Mouse (Mus musculus) kidney, postnatal 0 days (tissue): ENCODE results near the gene Gm20826. TPM values are rescaled to one million over a fixed set of nuclear protein-coding genes. Genes with fewer than 3 reads are reported as not detected.
"Not testable (repeated sequence)": the region's sequence is repeated elsewhere in the genome, so short reads cannot be mapped to it uniquely, and the experiment has no call there.

Source experiments
- ATAC-seq: fragments of 200-750 bp; cut with Nextera tagmentation; replicated peaks from 2 replicates; pipeline ENCODE4 v1.8.0; 2017; ENCODE audit warnings: low read depth, moderate number of reproducible peaks, moderate TSS enrichment, moderate library complexity; ENCODE audit not compliant: low FRiP score
- DNase-seq: peaks from one replicate; pipeline ENCODE4 v3.0.0-alpha.2; 2016; ENCODE audit warnings: low spot score
- H3K27ac ChIP-seq: fragments of 300-500 bp; sonication (generic); 2 replicates; pipeline ENCODE4 v1.5.1; 2014; ENCODE audit warnings: mild to moderate bottlenecking
- H3K27me3 ChIP-seq: fragments of 300-500 bp; sonication (generic); 2 replicates; pipeline ENCODE4 v1.6.1; 2014; ENCODE audit warnings: low read length, mixed read lengths; ENCODE audit not compliant: insufficient read depth
- H3K36me3 ChIP-seq: fragments of 300-500 bp; sonication (generic); 2 replicates; pipeline ENCODE4 v1.6.1; 2014; ENCODE audit warnings: low read length, mixed read lengths; ENCODE audit not compliant: insufficient read depth
- H3K4me1 ChIP-seq: fragments of 300-500 bp; sonication (generic); replicated peaks from 2 replicates; pipeline ENCODE4 v1.6.1; 2014; ENCODE audit warnings: antibody characterized with exemption, low read length, mixed read lengths; ENCODE audit not compliant: insufficient read depth
- H3K4me2 ChIP-seq: fragments of 300-500 bp; sonication (generic); 2 replicates; pipeline ENCODE4 v1.6.1; 2014; ENCODE audit warnings: mild to moderate bottlenecking, low read length, moderate library complexity, mixed read lengths
- H3K4me3 ChIP-seq: fragments of 300-500 bp; sonication (generic); replicated peaks from 2 replicates; pipeline ENCODE4 v1.5.1; 2014; ENCODE audit warnings: low read depth, low read length
- H3K9ac ChIP-seq: fragments of 300-500 bp; sonication (generic); 2 replicates; pipeline ENCODE4 v1.6.1; 2014; ENCODE audit warnings: low read depth, low read length
- H3K9me3 ChIP-seq: fragments of 300-500 bp; sonication (generic); replicated peaks from 2 replicates; pipeline ENCODE4 v1.6.1; 2016; ENCODE audit warnings: low read length, inconsistent platforms, mixed read lengths
- WGBS: fragments of 180-500 bp; shearing (Covaris S2); extraction: QIAGEN DNeasy Blood & Tissue Kit; methylation state at CpG from one replicate; pipeline ENCODE4 v1.1.7; 2014; 5-methylcytosine and 5-hydroxymethylcytosine counted together
- polyA plus RNA-seq: library from polyadenylated mRNA; unstranded; fragments of >200 nt; fragmentation: Nextera tagmentation; extraction: Ambion mirVana; gene quantifications from 2 replicates; pipeline ENCODE4 v1.2.1, GENCODE M21; 2015

Gm20826 gene
- polyA plus RNA-seq: not detected in 2 replicates

DNA sequence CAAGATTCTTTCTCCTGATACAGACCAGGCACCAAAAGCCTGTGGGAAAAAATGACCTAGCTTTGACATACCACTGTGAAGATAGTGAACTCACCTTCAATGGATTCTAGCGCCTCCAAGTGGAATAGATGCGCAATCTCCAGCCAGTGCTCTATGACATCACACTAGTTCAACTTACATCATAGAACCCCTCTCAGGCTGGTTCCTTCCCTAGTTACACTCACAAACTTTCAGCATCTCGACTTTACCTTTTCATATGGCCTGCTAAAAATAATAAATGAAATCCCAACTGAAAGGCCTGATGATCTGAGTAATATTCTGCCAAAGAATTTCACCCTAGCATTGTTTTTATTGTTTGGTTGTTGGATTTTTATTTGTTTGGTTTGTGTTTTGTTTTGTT is at the start of gene Gm20826:
Gene Gm20826, minus strand, starts transcription at position 101 of the 400 bp plus-strand sequence.
- not testable (repeated sequence) for H3K36me3 ChIP-seq, DNase-seq, H3K4me1 ChIP-seq, H3K4me2 ChIP-seq, H3K27me3 ChIP-seq, H3K27ac ChIP-seq, H3K4me3 ChIP-seq, ATAC-seq, H3K9me3 ChIP-seq, H3K9ac ChIP-seq
- no CpG with 5 or more reads among the region's 3 CpGs for WGBS

Other genes starting within 250 kb of the Gm20826 start
- gene Gm21788, start 233.5 kb downstream of the Gm20826 start, polyA plus RNA-seq: not detected in 2 replicates
- gene Gm28576, start 84.5 kb upstream of the Gm20826 start, polyA plus RNA-seq: not detected in 2 replicates